17 mouse cellular contexts compared by ENCODE assay signal in genomic region chr5:130400136-130400917, GRCm38 (mm10). TPM values are rescaled to one million over a fixed set of nuclear protein-coding genes. Genes with fewer than 3 reads are reported as not detected.
"Had no signal": no experiment of that assay in that cellular context is flagged by ENCODE, and none has a peak within 500 bp of the region (broad histone marks: within the 10 kb centered on the region; RNA-seq: fewer than 3 reads in every experiment).

No protein-coding gene starts in this region.

- H3K4me3 ChIP-seq: layer of hippocampus, adult 2 months; limb, embryonic 10.5 days; midbrain, embryonic 10.5 days; neural tube, embryonic 13.5 days had no signal

- H3K4me1 ChIP-seq: limb, embryonic 10.5 days; midbrain, embryonic 10.5 days; neural tube, embryonic 13.5 days had no signal

- H3K9ac ChIP-seq: lung, embryonic 14.5 days; neural tube, embryonic 13.5 days had no signal

- H3K27ac ChIP-seq: layer of hippocampus, adult 2 months; limb, embryonic 10.5 days; midbrain, embryonic 10.5 days; neural tube, embryonic 13.5 days; stomach, postnatal 0 days had no signal

- H3K36me3 ChIP-seq: limb, embryonic 10.5 days; midbrain, embryonic 10.5 days; neural tube, embryonic 13.5 days had no signal

- H3K9me3 ChIP-seq: limb, embryonic 10.5 days; neural tube, embryonic 13.5 days had no signal

- H3K27me3 ChIP-seq: neural tube, embryonic 13.5 days had no signal

- DNase-seq: kidney, postnatal 4 days; lung, embryonic 14.5 days; lung, postnatal 10 days; lung, postnatal 4 days; midbrain, embryonic 14.5 days; right cerebral cortex, adult 18-20 months; thymus, postnatal 4 days had no signal

- H3K4me2 ChIP-seq: liver, embryonic 11.5 days; lung, embryonic 14.5 days; neural tube, embryonic 13.5 days had no signal

RNA-seq across cellular contexts. Expression of gene A330070K13Rik, which starts 15.9 kb away (rescaled TPM):
- total RNA-seq: left cerebral cortex, postnatal 10 days; megakaryocyte, adult 5-6 weeks had no signal
- polyA plus RNA-seq: kidney, embryonic 16.5 days; limb, embryonic 10.5 days; liver, embryonic 11.5 days; liver, embryonic 16.5 days; lung, embryonic 14.5 days; midbrain, embryonic 10.5 days; midbrain, embryonic 14.5 days; neural tube, embryonic 13.5 days; stomach, postnatal 0 days had no signal

RNA-seq across cellular contexts. Expression of gene Caln1, which starts 31.1 kb away (rescaled TPM):
- total RNA-seq: megakaryocyte, adult 5-6 weeks had no signal
- polyA plus RNA-seq: liver, embryonic 11.5 days; liver, embryonic 16.5 days had no signal
